Mouse (Mus musculus): ENCODE measurements around the gene Rpa2.
A peak's percentile ranks its signal among the peaks of the same experiment; 100 is the strongest.
"Not testable (repeated sequence)": the region's sequence is repeated elsewhere in the genome, so short reads cannot be mapped to it uniquely, and the experiment has no call there.

Rpa2 gene

DNA sequence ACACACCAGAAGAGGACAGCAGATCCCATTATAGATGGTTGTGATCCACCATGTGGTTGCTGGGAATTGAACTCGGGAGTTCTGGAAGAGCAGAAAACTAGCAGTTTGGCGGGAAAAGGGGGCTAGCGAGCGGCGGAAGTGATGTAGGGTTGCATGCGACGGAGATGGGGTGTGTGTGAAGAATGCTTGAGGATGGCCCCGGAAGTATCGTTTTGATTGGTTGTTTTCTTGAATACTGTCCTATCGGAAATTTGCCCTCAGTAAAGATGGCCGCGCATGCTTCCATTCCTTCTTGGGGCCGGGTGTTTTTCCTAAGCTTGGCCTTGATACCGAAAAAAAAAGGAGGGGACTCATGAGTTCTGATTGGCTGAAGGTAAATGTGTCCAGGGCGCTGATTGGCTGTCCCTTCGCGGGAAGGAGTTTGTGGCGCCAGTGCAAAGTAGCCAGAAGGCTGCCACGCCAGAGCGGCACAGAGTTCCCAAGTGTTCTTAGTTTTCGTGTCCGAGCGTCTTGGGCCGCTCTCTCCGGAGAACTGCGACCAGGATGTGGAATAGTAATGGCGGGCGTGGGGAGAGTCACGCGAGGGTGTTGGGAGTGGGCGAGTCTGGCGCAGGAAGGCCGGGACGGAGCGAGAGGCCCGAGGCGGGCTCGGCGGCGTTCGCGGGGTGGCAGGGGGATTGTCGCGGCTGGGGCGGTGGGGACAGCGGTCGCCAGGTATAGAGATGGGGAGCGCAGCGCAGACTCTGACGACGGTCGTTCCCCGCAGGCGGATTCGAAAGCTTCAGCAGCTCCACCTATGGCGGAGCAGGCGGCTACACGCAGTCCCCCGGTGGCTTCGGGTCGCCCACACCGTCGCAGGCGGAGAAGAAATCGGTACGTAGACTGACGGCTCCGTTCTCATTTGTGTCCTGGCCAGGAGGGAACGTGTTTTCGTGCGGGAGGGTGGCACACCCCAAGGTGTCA is at the start of gene Rpa2:
Gene Rpa2, plus strand, starts transcription at position 419 of the 963 bp plus-strand sequence.
- peak; percentile 99 for DNase-seq

DNA sequence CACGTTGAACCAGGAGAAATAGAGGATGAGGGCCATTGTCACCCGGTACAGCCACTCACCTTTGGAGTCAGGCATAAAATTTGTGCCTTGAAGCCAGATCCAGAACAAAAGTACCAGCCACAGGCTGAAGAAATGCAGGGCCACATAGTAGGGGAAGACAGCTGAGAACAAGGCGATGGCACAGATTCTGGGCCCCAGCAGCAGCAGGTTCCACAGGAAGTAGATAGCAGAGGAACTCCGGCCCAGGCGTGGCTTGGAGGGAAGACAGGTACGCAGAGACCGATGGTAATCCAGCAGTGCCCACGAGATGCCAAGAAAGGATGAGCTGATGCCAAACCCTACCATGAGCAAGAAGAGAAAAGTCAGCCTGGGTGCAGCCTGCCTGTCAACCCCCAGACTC is 39.9 kb upstream of the Rpa2 start:
- no peak for DNase-seq

- DNase-seq = no peak
Observed at GRCm38 (mm10) chr4:132731616-132732015, 36.5 kb upstream of the Rpa2 start.

- peak; percentile 79 for DNase-seq
Observed at GRCm38 (mm10) chr4:132732148-132732684, 35.9 kb upstream of the Rpa2 start, which contains the start of gene Xkr8. Gene Xkr8, minus strand, starts transcription at chr4:132732546.

DNA sequence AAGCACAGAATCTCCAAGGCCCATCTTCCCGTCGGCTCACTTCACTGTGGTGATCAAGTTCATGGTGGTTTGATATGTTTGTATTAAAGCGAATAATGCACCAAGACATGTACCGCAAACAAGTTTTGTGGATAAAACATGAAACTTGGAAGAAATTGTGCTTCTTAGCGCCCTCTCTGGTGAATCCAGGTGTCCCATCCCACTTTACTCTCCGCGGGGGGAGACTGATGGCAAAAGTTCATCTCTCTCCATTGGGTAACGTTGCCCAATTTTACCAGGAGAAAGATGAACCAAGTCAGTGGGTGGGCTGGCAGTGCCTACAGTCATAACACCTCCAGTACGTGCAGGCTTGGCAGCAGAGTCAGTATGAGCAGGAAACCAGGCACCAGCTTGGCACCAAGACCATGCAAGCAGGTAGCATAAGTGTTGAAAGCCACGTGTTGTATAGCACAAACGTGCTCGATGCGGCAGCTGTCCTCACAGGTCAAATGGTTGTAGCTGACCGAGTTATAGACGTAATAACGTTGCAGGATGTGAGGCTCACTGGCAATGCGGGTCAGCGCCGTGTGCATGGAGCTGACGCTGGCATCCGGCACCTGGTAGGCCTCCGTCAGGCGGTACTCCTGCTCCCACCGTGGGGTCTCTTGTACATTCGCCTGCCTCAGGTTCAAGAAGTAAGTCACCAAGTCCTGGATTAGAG is 34.9 kb upstream of the Rpa2 start:
- DNase-seq = no peak

DNA sequence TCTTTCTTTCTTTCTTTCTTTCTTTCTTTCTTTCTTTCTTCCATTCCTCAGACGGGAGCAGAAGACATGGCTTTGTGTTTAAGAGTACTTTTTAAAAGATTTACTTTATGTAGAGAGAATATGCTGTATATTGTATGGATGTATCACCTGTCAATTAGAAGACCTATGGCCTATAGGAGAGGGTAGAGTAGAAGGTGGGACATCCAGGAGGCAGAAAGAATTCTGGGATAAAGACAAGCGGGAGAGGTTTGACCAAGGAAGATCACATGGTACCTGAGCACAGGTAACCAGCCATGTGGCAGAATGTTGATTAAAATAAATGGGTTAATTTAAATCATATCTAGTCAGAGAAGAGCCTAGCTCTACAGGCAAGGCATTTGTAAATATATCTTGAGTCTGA is 33.4 kb upstream of the Rpa2 start:
- DNase-seq = no peak

GRCm38 (mm10) chr4:132735389-132735788 is 32.7 kb upstream of the Rpa2 start:
- no peak for DNase-seq

DNA sequence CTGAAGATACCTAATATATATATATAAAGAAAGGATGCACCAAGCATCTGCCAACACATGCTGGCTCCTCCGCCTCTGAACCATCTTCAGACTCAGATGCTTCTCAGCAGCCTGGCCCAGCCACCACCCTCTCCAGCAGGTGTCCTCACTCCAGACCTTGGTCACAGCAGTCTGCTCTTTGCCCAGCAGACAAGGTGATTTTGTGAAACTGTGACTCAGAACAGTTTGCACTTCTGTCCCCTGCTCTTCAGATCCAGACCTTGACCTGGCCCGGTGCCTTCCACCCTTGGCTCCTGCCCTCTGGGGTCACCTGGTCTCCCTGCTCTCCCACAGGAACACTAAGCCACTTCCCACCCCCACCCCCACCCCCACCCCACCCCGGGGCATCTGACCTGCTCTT is 32.2 kb upstream of the Rpa2 start:
- DNase-seq = no peak

GRCm38 (mm10) chr4:132737154-132737553 is 31.0 kb upstream of the Rpa2 start:
- not testable (repeated sequence) for DNase-seq

DNA sequence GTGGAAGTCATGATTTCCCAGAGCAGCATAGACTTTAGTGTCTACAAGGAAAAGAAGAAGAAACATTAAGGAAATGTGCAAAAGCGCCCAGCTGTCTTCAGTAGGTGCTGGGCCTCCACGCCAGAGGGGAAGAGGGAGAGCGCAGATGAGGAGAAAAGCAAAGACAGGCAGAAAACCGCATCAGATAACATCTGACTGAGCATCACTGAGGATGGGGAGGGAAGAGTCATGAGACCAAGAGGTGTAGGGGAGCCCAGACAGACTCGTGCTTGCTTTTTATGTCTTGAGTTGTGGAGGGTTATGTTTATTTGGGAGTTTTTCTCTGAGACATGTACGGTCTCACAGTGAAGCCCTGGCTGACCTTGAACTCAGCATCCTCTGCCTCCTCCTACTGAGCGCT is 26.6 kb upstream of the Rpa2 start:
- DNase-seq = no peak

DNA sequence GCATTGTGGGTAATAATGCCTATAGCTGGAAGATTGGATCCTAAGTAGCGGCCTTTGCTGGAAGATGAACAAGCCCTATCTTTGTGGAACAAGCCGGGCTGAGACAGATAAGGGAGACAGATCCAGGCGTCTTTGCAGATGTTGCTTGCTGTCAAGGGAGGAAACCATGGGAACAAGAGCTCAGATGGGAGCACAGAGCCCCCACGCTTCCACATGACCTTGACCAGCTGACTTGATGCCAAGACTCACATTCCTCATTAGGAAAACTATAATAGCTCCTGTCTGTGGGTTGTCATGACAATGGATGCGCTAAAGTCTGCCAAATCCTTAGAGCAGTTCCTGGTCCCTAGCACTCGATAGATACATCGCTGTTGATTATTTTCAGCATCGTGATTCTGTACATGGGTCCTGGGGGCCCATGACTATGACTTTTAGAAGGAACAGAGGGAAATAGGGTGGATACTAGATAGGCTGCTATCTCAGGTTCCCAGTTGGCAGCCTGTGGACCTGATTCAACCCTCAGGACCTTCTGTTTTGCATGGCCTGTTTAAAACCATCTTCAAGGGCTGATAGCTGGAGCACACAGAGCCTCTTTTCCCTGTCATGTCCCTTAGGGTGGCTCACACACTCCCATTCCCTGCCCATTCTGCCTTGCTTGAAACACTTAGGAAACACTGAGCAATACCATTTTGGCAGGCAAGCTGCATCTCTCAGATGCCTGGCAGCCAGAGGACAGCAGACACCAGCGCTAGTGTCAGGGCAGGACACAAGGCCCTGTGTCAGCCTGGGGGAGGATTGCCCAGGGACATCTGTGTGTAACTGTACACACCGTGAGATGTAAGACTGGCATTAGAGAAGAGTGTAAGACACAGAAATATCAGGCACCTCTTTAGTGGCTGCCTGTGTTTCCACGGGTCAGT is 23.9 kb upstream of the Rpa2 start:
- peak; percentile 36 for DNase-seq

- no peak for DNase-seq
Observed at GRCm38 (mm10) chr4:132746911-132747517, 21.1 kb upstream of the Rpa2 start.

DNA sequence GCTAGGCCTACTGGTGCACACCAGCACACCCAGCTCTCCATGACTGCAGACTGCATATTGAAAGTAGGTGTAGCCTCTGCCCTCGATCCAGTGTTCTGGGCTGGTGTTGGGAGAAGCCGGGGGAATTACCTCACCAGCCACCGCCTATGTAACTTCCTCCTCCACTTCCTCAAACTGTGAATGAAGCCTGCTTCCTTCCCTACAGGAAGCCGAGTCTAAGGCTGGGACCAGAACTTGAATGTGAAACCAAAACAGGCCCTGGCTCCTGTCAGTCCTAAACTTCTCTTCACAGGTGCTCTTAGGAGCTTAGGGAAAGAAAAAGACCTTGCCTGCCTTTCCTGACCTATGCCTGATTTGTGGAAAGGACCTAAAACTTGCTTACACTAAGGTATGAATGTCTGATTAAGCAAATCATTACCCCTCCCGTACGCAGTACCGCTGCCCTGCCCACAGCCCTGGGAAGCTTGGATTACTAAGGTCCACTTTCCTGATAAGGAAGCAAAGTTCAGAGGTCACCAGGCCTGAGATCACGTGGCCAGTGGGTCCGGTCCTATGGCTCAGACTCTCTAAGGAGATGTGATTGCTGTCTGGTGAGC is 20.4 kb upstream of the Rpa2 start:
- no peak for DNase-seq

- DNase-seq = no peak
Observed at GRCm38 (mm10) chr4:132748778-132749177, 19.4 kb upstream of the Rpa2 start.

DNA sequence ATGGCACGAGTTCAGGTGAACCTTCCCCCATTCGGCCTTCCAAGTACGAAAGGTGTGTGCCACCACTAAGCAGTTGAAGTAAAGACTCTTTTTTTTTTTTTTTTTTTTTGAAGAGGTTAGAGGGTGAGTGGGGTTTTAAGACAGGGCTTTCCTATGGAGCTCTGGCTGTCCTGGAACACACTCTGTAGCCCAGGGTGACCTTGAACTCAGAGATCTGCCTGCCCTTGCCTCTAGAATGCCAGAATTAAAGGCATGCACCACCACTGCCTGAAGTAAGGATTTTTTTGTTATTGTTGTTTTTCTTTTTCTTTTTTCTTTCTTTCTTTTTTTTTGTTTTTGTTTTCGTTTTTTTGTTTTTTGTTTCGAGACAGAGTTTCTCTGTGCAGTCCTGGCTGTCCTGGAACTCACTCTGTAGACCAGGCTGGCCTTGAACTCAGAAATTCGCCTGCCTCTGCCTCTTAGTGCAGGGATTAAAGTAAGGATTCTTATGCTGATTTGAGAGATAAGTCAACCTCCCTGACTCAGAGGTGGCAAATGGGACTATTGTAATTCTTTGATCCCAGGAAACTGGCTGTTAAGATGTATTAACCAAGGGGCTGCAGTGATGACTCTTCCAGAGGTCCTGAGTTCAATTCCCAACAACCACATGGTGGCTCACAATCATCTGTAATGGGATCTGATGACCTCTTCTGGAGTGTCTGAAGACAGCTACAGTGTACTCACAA is 18.7 kb upstream of the Rpa2 start:
- no peak for DNase-seq

GRCm38 (mm10) chr4:132752992-132753391 is 15.1 kb upstream of the Rpa2 start:
- no peak for DNase-seq

DNA sequence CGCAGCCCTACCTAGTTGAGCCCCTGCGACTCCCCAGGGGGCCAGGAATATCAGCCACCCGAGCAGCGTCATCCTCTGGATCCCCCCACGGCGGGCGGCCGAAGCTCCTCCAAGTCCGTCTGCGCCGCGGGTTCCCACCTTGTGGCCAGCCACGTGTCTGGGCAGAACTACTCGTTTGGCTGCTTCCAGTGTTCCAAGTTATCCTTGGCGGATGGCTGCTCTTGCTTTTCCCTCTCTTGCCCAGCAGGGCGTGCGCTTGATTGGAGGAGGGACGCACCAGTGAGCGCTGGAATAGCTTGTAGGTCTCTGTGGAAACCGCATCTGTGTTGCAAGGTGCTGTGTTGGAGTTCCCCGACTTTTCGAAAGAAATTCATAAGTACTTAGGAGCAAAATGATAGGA is 11.2 kb upstream of the Rpa2 start, which contains the start of gene Smpdl3b:
Gene Smpdl3b, minus strand, starts transcription at position 279 of the 400 bp plus-strand sequence.
- DNase-seq = peak; percentile 74

DNA sequence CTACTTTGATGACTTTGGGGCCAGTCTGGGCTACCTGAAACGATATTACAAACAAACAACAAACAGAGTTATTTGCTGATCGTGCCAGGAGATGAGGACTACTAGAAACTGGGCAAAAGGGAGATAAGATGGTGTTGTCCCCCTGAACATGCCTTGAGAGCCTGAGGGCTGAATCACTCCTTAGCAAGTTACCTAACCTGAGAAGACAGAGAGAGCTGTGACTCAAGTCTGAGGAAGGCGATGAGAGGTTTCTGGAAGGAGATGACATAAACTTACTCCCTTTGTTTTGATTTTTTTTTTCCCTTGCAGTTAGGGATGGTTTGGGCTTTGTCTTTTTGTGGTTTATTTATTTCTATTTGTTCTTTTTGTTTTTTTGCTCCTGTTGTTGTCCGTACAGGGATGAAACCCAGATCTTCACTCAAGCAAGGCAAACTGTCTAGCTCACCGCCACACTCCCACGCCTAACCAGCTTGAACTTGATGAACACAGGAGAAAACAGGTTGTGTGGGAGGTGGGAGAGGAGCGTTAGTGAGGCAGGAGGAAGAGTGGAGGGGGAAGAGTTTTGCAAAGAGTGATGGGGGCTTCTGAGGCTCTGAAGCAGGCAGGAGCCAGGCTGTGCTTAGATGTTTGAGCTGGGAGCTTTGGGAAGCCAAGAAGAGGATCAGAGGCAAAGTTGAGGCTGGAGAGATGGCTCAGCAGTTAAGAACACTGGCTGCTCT is 10.3 kb upstream of the Rpa2 start:
- DNase-seq = no peak

DNA sequence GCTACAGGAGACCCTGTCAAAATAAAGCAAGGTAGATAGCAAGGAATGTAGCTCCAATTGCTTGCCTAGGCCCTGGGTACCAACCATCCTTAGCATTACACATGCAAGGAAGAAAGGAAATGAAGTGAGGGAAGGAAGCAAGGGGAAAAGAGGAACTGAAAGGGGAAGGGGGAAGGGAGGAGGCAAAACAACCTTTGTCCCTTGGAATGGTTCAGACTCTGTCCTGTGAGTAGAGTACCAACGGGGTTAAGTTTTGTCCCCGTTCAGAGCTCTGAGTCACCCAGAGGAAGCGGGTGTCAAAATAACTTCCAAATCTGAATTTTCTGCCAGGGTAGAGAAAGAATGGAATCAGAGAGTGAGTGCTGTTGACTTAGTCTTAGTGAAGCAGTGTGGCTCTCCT is 7.8 kb upstream of the Rpa2 start:
- DNase-seq = no peak

DNA sequence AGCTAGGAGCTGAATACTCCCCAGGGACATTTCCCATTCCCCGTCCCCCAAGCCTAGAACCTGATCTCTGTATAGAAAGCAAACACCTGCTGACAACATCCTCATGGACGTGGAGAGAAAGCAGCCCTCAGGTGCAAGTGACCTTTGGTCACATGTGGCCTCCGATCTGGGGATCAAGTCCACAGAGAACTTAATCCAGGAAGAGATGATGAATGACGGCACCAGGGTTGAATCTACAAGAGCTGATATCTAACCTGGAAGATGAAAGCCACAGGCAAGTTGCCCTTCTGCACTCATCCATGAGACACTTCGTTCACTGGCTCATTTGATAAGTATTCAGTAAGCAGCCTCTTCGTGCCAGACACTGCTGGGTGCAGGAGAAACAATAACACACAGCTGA is 5.5 kb upstream of the Rpa2 start:
- no peak for DNase-seq
